Mouse (Mus musculus) ES-Bruce4 (cell line): ENCODE measurements at regions not wholly inside any gene's neighbourhood (a gene's known extent, or its start where the extent isn't known, plus 50 kb on each side); places are given as distances from the start of the nearest gene placed in this dataset.

Experiments used
- CTCF ChIP-seq: IDR thresholded peaks from one replicate; pipeline ENCODE4 v1.8.1; 2011; ENCODE audit warnings: low read depth, low read length
- POLR2A ChIP-seq: IDR thresholded peaks from one replicate; pipeline ENCODE4 v1.8.1; 2011; ENCODE audit warnings: low read length; ENCODE audit not compliant: insufficient read depth

DNA sequence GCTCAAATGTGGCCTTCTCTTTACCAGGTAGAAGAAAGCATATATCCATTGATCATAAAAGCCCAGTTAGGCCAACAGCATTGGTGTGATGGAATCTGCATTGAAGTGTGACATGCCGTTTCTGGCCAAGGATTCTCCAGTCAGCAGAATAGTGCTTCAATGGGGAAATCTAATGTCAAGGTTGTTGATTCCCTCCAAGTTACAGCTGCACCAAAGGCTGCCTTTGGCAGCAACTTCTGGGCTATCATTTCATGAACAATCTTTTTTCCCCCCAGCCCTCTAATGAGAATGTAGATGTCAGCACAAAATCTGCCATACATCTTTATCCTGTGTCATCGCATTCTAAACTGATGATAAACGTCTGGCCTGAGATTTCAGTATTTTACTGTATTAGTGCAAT lies 149.2 kb upstream of the Etaa1 start:
- TF ChIP-seq POLR2A (no peak), CTCF (no peak)
